20 mouse cellular contexts compared by ENCODE assay signal in the genomic region with DNA sequence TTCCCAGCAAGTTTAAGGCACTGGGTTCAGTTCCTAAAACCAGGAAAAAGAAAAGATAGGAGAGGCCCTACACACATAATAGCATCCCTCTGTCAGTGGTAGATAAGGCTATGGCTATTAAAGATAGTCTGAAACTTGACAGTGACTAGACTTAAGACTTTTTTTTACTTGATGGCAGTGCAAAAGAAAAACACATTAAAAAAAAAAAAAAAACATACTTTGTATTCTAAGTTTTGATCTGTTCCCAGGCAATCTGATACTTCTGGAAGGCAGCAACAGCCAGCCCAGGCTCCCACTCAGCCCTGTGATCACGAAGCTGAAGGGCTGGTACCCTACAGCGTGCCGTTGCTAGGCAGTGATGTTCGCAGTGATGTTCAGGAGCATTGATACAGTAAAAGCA. TPM values are rescaled to one million over a fixed set of nuclear protein-coding genes. Genes with fewer than 3 reads are reported as not detected.
DNase-seq lines count a peak whose midpoint lies in the region; ATAC-seq lines count a peak whose summit lies in the region.
"Had no signal": no experiment of that assay in that cellular context is flagged by ENCODE, and none has a peak within 500 bp of the region (broad histone marks: within the 10 kb centered on the region; RNA-seq: fewer than 3 reads in every experiment).

No protein-coding gene starts in this region.

- H3K27ac ChIP-seq in forebrain, embryonic 13.5 days, result peak overlapping the region; percentile 88
- no peak overlapping the region for H3K27ac ChIP-seq in forebrain, embryonic 12.5 days
- H3K27ac ChIP-seq: embryonic facial prominence, embryonic 15.5 days; gastrocnemius, adult 2 months; heart, embryonic 13.5 days; kidney, postnatal 0 days; limb, embryonic 15.5 days; macrophage; stomach, embryonic 15.5 days had no signal

- no peak overlapping the region for H3K4me3 ChIP-seq in forebrain, embryonic 13.5 days
- no peak overlapping the region for H3K4me3 ChIP-seq in forebrain, embryonic 12.5 days (replicated peaks)
- H3K4me3 ChIP-seq: embryonic facial prominence, embryonic 15.5 days; gastrocnemius, adult 2 months; heart, embryonic 13.5 days; limb, embryonic 15.5 days; stomach, embryonic 15.5 days had no signal

- H3K9ac ChIP-seq in forebrain, embryonic 13.5 days, result no peak overlapping the region
- H3K9ac ChIP-seq in forebrain, embryonic 12.5 days, result no peak overlapping the region
- H3K9ac ChIP-seq: embryonic facial prominence, embryonic 15.5 days; heart, embryonic 13.5 days; limb, embryonic 15.5 days; stomach, embryonic 15.5 days had no signal

- peak; percentile 37 for DNase-seq in layer of hippocampus, adult 9-11 months
- no peak for DNase-seq in layer of hippocampus, postnatal 25 days (ENCODE audit: extremely low spot score in 1 of 2, low spot score in 1 of 2)
- DNase-seq in right cerebral cortex, adult 18-20 months, result peak; percentile 33
- no peak for DNase-seq in right cerebral cortex, postnatal 36 days (ENCODE audit: low spot score in 2 of 2)
- DNase-seq in embryo, embryonic 10 days (ENCODE audit: low spot score), result no peak
- DNase-seq: adrenal gland, postnatal 14 days; heart, postnatal 36 days; kidney, adult 18-20 months; thymus, adult 2 months had no signal

- 91% methylated on average over 4 of the region's 4 CpGs for WGBS in forebrain, embryonic 13.5 days
- WGBS in forebrain, embryonic 12.5 days, result 88% methylated on average over 4 of the region's 4 CpGs

- no peaks in the 10 kb centered on the region for H3K9me3 ChIP-seq in forebrain, embryonic 13.5 days (replicated peaks)
- no peaks in the 10 kb centered on the region for H3K9me3 ChIP-seq in forebrain, embryonic 12.5 days
- H3K9me3 ChIP-seq: embryonic facial prominence, embryonic 15.5 days; heart, embryonic 13.5 days; limb, embryonic 15.5 days; stomach, embryonic 15.5 days had no signal

- no peak overlapping the region for H3K4me2 ChIP-seq in forebrain, embryonic 13.5 days
- no peak overlapping the region for H3K4me2 ChIP-seq in forebrain, embryonic 12.5 days
- H3K4me2 ChIP-seq: embryonic facial prominence, embryonic 15.5 days; heart, embryonic 13.5 days; limb, embryonic 15.5 days; stomach, embryonic 15.5 days had no signal

- 0 out of 2 replicates have a peak, but pooled peaks cover 11% of the 10 kb centered on the region for H3K4me1 ChIP-seq in forebrain, embryonic 13.5 days
- H3K4me1 ChIP-seq in forebrain, embryonic 12.5 days, result 0 out of 2 replicates have a peak, but pooled peaks cover 5% of the 10 kb centered on the region
- H3K4me1 ChIP-seq: embryonic facial prominence, embryonic 15.5 days; stomach, embryonic 15.5 days had no signal

- ATAC-seq in forebrain, embryonic 13.5 days, result no peak
- ATAC-seq in forebrain, embryonic 12.5 days (ENCODE audit: low FRiP score), result no peak
- peak; percentile 34; the same call in 1 of the 2 replicates for ATAC-seq in megakaryocyte progenitor cell, adult 5-6 weeks (replicated peaks; ENCODE audit: poor library complexity)
- ATAC-seq: midbrain, embryonic 16.5 days had no signal

- H3K27me3 ChIP-seq in forebrain, embryonic 13.5 days, result no peaks in the 10 kb centered on the region
- no peaks in the 10 kb centered on the region for H3K27me3 ChIP-seq in forebrain, embryonic 12.5 days
- H3K27me3 ChIP-seq: embryonic facial prominence, embryonic 15.5 days; heart, embryonic 13.5 days; limb, embryonic 15.5 days; stomach, embryonic 15.5 days had no signal

- peaks cover 9% of the 10 kb centered on the region; the same call in 1 of the 2 replicates for H3K36me3 ChIP-seq in forebrain, embryonic 13.5 days (ENCODE audit: poor library complexity, severe bottlenecking)
- 0 out of 2 replicates have a peak, but pooled peaks cover 7% of the 10 kb centered on the region for H3K36me3 ChIP-seq in forebrain, embryonic 12.5 days (replicated peaks)
- H3K36me3 ChIP-seq: embryonic facial prominence, embryonic 15.5 days; limb, embryonic 15.5 days; stomach, embryonic 15.5 days had no signal

RNA-seq across cellular contexts. Expression of gene Kdm2b, which starts 18.2 kb away (rescaled TPM):
- polyA plus RNA-seq in forebrain, embryonic 13.5 days (2015; fragmentation: Nextera tagmentation; extraction: Ambion mirVana), result 107 and 108 TPM in 2 replicates
- polyA plus RNA-seq in forebrain, embryonic 12.5 days (2016; fragmentation: Nextera tagmentation; extraction: Ambion mirVana), result 108 and 118 TPM in 2 replicates
- total RNA-seq in layer of hippocampus, postnatal 25 days (2021), result 10 to 100 TPM; 36.9 to 38.4 TPM
- total RNA-seq in megakaryocyte progenitor cell, adult 5-6 weeks (2015), result 60.0 and 60.4 TPM in 2 replicates
- 49.0 and 75.4 TPM in 2 replicates for total RNA-seq in megakaryocyte progenitor cell, adult 5-6 weeks (2017)

RNA-seq across cellular contexts. Expression of gene Orai1, which starts 43.4 kb away (rescaled TPM):
- polyA plus RNA-seq in forebrain, embryonic 13.5 days (2015; fragmentation: Nextera tagmentation; extraction: Ambion mirVana), result 10.6 and 10.8 TPM in 2 replicates
- 10.4 and 11.4 TPM in 2 replicates for polyA plus RNA-seq in forebrain, embryonic 12.5 days (2016; fragmentation: Nextera tagmentation; extraction: Ambion mirVana)
- 10 to 100 TPM; 11.0 to 11.7 TPM for total RNA-seq in layer of hippocampus, postnatal 25 days (2021)
- total RNA-seq in megakaryocyte progenitor cell, adult 5-6 weeks (2015), result 66.5 and 68.6 TPM in 2 replicates
- total RNA-seq in megakaryocyte progenitor cell, adult 5-6 weeks (2017), result 13.5 and 20.8 TPM in 2 replicates

Comparison
In these comparisons a context has a peak if more than half of its experiments do, and no peak if none do; other contexts are left out.
1. DNase-seq: peak in layer of hippocampus, adult 9-11 months (single experiment) and right cerebral cortex, adult 18-20 months (single experiment); none in layer of hippocampus, postnatal 25 days (0 of 2), right cerebral cortex, postnatal 36 days (0 of 2) and embryo, embryonic 10 days (single experiment).